In genomic region chr1:35814751-35815150, GRCm38 (mm10) we compare ENCODE assay signal across 17 mouse cellular contexts.
"Had no signal": no experiment of that assay in that cellular context is flagged by ENCODE, and none has a peak within 500 bp of the region (broad histone marks: within the 10 kb centered on the region; RNA-seq: fewer than 3 reads in every experiment).

No protein-coding gene starts in this region.

- H3K4me1 ChIP-seq: limb, embryonic 10.5 days; limb, embryonic 13.5 days; liver, embryonic 12.5 days; liver, embryonic 15.5 days; midbrain, embryonic 13.5 days had no signal

- H3K36me3 ChIP-seq: limb, embryonic 10.5 days; limb, embryonic 13.5 days; liver, embryonic 12.5 days; liver, embryonic 15.5 days; midbrain, embryonic 13.5 days had no signal

- H3K9me3 ChIP-seq: limb, embryonic 10.5 days; limb, embryonic 13.5 days; liver, embryonic 12.5 days; liver, embryonic 15.5 days; midbrain, embryonic 13.5 days had no signal

- H3K27ac ChIP-seq: layer of hippocampus, adult 2 months; limb, embryonic 10.5 days; limb, embryonic 13.5 days; liver, embryonic 12.5 days; liver, embryonic 15.5 days; midbrain, embryonic 13.5 days had no signal

- ATAC-seq: intestine, embryonic 16.5 days; liver, embryonic 12.5 days; midbrain, embryonic 13.5 days had no signal

- H3K9ac ChIP-seq: limb, embryonic 13.5 days; liver, embryonic 12.5 days; liver, embryonic 15.5 days; midbrain, embryonic 13.5 days had no signal

- H3K27me3 ChIP-seq: limb, embryonic 13.5 days; liver, embryonic 12.5 days; liver, embryonic 15.5 days; midbrain, embryonic 13.5 days had no signal

- DNase-seq: kidney, adult 18-20 months; kidney, adult 9 months; kidney, postnatal 14 days; layer of hippocampus, adult 9-11 months; liver; lung, adult 18-20 months; lung, postnatal 14 days; lung, postnatal 4 days; thymus, adult 18-20 months; thymus, postnatal 36 days had no signal

- H3K4me3 ChIP-seq: layer of hippocampus, adult 2 months; limb, embryonic 10.5 days; limb, embryonic 13.5 days; liver, embryonic 12.5 days; liver, embryonic 15.5 days; midbrain, embryonic 13.5 days had no signal

- H3K4me2 ChIP-seq: limb, embryonic 13.5 days; liver, embryonic 12.5 days; liver, embryonic 15.5 days; midbrain, embryonic 13.5 days had no signal
